In the genomic region with DNA sequence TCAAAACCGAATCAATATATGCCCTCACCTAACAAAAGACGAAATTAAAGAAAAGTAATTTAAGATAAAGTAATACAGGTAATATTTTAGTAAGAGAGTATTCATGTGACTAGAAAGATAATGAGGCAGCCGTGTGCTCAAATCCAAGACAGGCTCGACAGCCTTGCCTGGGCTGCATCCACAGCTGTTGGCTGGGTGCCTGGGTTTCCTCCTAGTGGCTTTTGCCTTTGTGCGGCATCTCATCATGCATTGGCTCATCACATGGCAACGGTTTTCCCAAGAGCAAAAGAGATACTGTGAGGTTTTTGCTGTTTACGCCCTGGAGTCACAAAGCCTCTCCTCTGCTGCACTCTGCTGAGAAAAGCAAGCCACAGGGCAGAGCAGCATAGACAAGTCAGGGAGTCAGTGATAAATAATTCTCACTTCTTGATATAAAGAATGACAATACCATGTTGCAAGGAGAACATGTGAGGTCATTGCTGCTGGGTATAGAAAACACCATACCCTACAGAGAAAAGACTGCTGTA, we compare ENCODE assay signal across 10 mouse cellular contexts.
A peak's percentile ranks its signal among the peaks of the same experiment; 100 is the strongest.
DNase-seq lines count a peak whose midpoint lies in the region; ATAC-seq lines count a peak whose summit lies in the region.
"Had no signal": no experiment of that assay in that cellular context is flagged by ENCODE, and none has a peak within 500 bp of the region (broad histone marks: within the 10 kb centered on the region; RNA-seq: fewer than 3 reads in every experiment).

No protein-coding gene starts in this region.

- peak; percentile 69 for ATAC-seq in forebrain, embryonic 14.5 days
- 0 out of 2 replicates have a peak, but pooled peaks have one; percentile 5 for ATAC-seq in frontal cortex, adult (ENCODE audit: low TSS enrichment)
- no peak for ATAC-seq in heart, embryonic 12.5 days (ENCODE audit: insufficient number of reproducible peaks, low FRiP score)

- no peak overlapping the region for H3K27ac ChIP-seq in forebrain, embryonic 14.5 days (ENCODE audit: low read depth, low read length)
- H3K27ac ChIP-seq in forebrain, embryonic 10.5 days = no peak overlapping the region
- no peak overlapping the region for H3K27ac ChIP-seq in heart, embryonic 12.5 days (ENCODE audit: poor library complexity, severe bottlenecking)
- H3K27ac ChIP-seq: liver, embryonic 14.5 days; midbrain, embryonic 12.5 days had no signal

- 66% methylated on average over 7 of the region's 7 CpGs for WGBS in forebrain, embryonic 14.5 days
- WGBS in forebrain, embryonic 10.5 days = 90% methylated on average over 7 of the region's 7 CpGs
- WGBS in heart, embryonic 12.5 days = 67% methylated on average over 7 of the region's 7 CpGs

- no peak overlapping the region for H3K4me3 ChIP-seq in forebrain, embryonic 14.5 days (ENCODE audit: low read depth, low read length)
- no peak overlapping the region for H3K4me3 ChIP-seq in forebrain, embryonic 10.5 days
- no peak overlapping the region for H3K4me3 ChIP-seq in heart, embryonic 12.5 days
- H3K4me3 ChIP-seq: midbrain, embryonic 12.5 days had no signal

- no peaks in the 10 kb centered on the region for H3K36me3 ChIP-seq in forebrain, embryonic 14.5 days (ENCODE audit: control insufficient read depth, insufficient read depth, low read length)
- no peaks in the 10 kb centered on the region for H3K36me3 ChIP-seq in forebrain, embryonic 10.5 days (replicated peaks)
- H3K36me3 ChIP-seq in heart, embryonic 12.5 days = no peaks in the 10 kb centered on the region
- H3K36me3 ChIP-seq: midbrain, embryonic 12.5 days had no signal

- no peaks in the 10 kb centered on the region for H3K27me3 ChIP-seq in forebrain, embryonic 14.5 days (replicated peaks; ENCODE audit: control insufficient read depth, insufficient read depth, low read length)
- H3K27me3 ChIP-seq in forebrain, embryonic 10.5 days (ENCODE audit: poor library complexity, severe bottlenecking) = no peaks in the 10 kb centered on the region
- H3K27me3 ChIP-seq in heart, embryonic 12.5 days (replicated peaks) = no peaks in the 10 kb centered on the region
- H3K27me3 ChIP-seq: midbrain, embryonic 12.5 days had no signal

- H3K4me2 ChIP-seq in forebrain, embryonic 14.5 days (ENCODE audit: low read length) = no peak overlapping the region
- H3K4me2 ChIP-seq in heart, embryonic 12.5 days = no peak overlapping the region
- H3K4me2 ChIP-seq: midbrain, embryonic 12.5 days had no signal

- H3K9me3 ChIP-seq in forebrain, embryonic 14.5 days (replicated peaks; ENCODE audit: control insufficient read depth, low read length) = no peaks in the 10 kb centered on the region
- no peaks in the 10 kb centered on the region for H3K9me3 ChIP-seq in forebrain, embryonic 10.5 days
- no peaks in the 10 kb centered on the region for H3K9me3 ChIP-seq in heart, embryonic 12.5 days (replicated peaks)
- H3K9me3 ChIP-seq: midbrain, embryonic 12.5 days had no signal

- no peaks in the 10 kb centered on the region for H3K4me1 ChIP-seq in forebrain, embryonic 14.5 days (ENCODE audit: control insufficient read depth, insufficient read depth, low read length)
- H3K4me1 ChIP-seq in forebrain, embryonic 10.5 days = peaks cover 7% of the 10 kb centered on the region
- H3K4me1 ChIP-seq in heart, embryonic 12.5 days (replicated peaks) = no peaks in the 10 kb centered on the region
- H3K4me1 ChIP-seq: midbrain, embryonic 12.5 days had no signal

- no peak overlapping the region for H3K9ac ChIP-seq in forebrain, embryonic 14.5 days (ENCODE audit: low read length)
- no peak overlapping the region for H3K9ac ChIP-seq in heart, embryonic 12.5 days
- H3K9ac ChIP-seq: liver, embryonic 14.5 days; midbrain, embryonic 12.5 days had no signal

- DNase-seq in forebrain, embryonic 14.5 days (ENCODE audit: low spot score) = peak; percentile 71
- no peak for DNase-seq in forebrain, embryonic 10.5 days (ENCODE audit: extremely low spot score, low spot score)
- peak; percentile 3 for DNase-seq in ovary, adult 18-20 months (ENCODE audit: low spot score)
- no peak for DNase-seq in ovary, postnatal 10 days (ENCODE audit: low spot score)
- peak; percentile 15 for DNase-seq in ovary, postnatal 36 days (ENCODE audit: low spot score)
- DNase-seq in embryo, embryonic 11 days = no peak

Comparison
In these comparisons a context has a peak if more than half of its experiments do, and no peak if none do; other contexts are left out.
1. DNase-seq: peak in forebrain, embryonic 14.5 days (single experiment), ovary, adult 18-20 months (single experiment) and ovary, postnatal 36 days (single experiment); none in forebrain, embryonic 10.5 days (single experiment), ovary, postnatal 10 days (single experiment) and embryo, embryonic 11 days (single experiment).